Mouse (Mus musculus): ENCODE data around the gene Prrc2b. TPM values are rescaled to one million over a fixed set of nuclear protein-coding genes. Genes with fewer than 3 reads are reported as not detected.

The Prrc2b gene
- polyA plus RNA-seq, 1 experiment: 1.2 TPM

- Histone ChIP-seq H3K9me3 (ENCODE audit: control insufficient read depth, low read length) (no peaks in the 10 kb centered on the region), H3K36me3 (ENCODE audit: control insufficient read depth) (peaks cover 97% of the 10 kb centered on the region), H3K27me3 (ENCODE audit: control insufficient read depth) (no peaks in the 10 kb centered on the region), H3K4me1 (ENCODE audit: control insufficient read depth) (no peaks in the 10 kb centered on the region), H3K4me3 (replicated peaks) (no peak overlapping the region)
- no peak for TF ChIP-seq GATA1 (IDR thresholded peaks at IDR 0.05; ENCODE audit: low read length)
- no peak for TF ChIP-seq TAL1 (IDR thresholded peaks at IDR 0.05; ENCODE audit: low read length)
These were observed 50.6 kb downstream of the Prrc2b start for GRCm38 (mm10) chr2:32201527-32201926.

- no peak for TF ChIP-seq GATA1 (IDR thresholded peaks at IDR 0.05; ENCODE audit: low read length)
- no peak for TF ChIP-seq TAL1 (IDR thresholded peaks at IDR 0.05; ENCODE audit: low read length)
- Histone ChIP-seq H3K9me3 (ENCODE audit: control insufficient read depth, low read length) (no peaks in the 10 kb centered on the region), H3K36me3 (ENCODE audit: control insufficient read depth) (peaks cover 99% of the 10 kb centered on the region), H3K4me1 (ENCODE audit: control insufficient read depth) (no peaks in the 10 kb centered on the region; the same call in 1 of the 2 replicates), H3K4me3 (replicated peaks) (no peak overlapping the region), H3K27me3 (ENCODE audit: control insufficient read depth) (no peaks in the 10 kb centered on the region)
These were observed 53.0 kb downstream of the Prrc2b start for GRCm38 (mm10) chr2:32203853-32204252.

GRCm38 (mm10) chr2:32207682-32208081 lies 56.8 kb downstream of the Prrc2b start:
- Histone ChIP-seq H3K9me3 (ENCODE audit: control insufficient read depth, low read length) (no peaks in the 10 kb centered on the region), H3K36me3 (ENCODE audit: control insufficient read depth) (peaks cover 98% of the 10 kb centered on the region), H3K27me3 (ENCODE audit: control insufficient read depth) (no peaks in the 10 kb centered on the region), H3K4me1 (ENCODE audit: control insufficient read depth) (no peaks in the 10 kb centered on the region; the same call in 1 of the 2 replicates), H3K4me3 (replicated peaks) (no peak overlapping the region)
- TF ChIP-seq GATA1 (IDR thresholded peaks at IDR 0.05; ENCODE audit: low read length): no peak
- no peak for TF ChIP-seq TAL1 (IDR thresholded peaks at IDR 0.05; ENCODE audit: low read length)

- Histone ChIP-seq H3K36me3 (ENCODE audit: control insufficient read depth) (peaks cover 99% of the 10 kb centered on the region), H3K4me1 (ENCODE audit: control insufficient read depth) (no peaks in the 10 kb centered on the region; the same call in 1 of the 2 replicates), H3K27me3 (ENCODE audit: control insufficient read depth) (no peaks in the 10 kb centered on the region), H3K4me3 (replicated peaks) (no peak overlapping the region), H3K9me3 (ENCODE audit: control insufficient read depth, low read length) (no peaks in the 10 kb centered on the region)
- TF ChIP-seq TAL1 (IDR thresholded peaks at IDR 0.05; ENCODE audit: low read length): no peak
- TF ChIP-seq GATA1 (IDR thresholded peaks at IDR 0.05; ENCODE audit: low read length): no peak
These were observed 60.8 kb downstream of the Prrc2b start for GRCm38 (mm10) chr2:32211689-32212088.

- Histone ChIP-seq H3K9me3 (ENCODE audit: control insufficient read depth, low read length) (no peaks in the 10 kb centered on the region), H3K27me3 (ENCODE audit: control insufficient read depth) (no peaks in the 10 kb centered on the region), H3K4me3 (replicated peaks) (no peak overlapping the region), H3K36me3 (ENCODE audit: control insufficient read depth) (peaks cover 99% of the 10 kb centered on the region), H3K4me1 (ENCODE audit: control insufficient read depth) (no peaks in the 10 kb centered on the region)
- no peak for TF ChIP-seq GATA1 (IDR thresholded peaks at IDR 0.05; ENCODE audit: low read length)
- TF ChIP-seq TAL1 (IDR thresholded peaks at IDR 0.05; ENCODE audit: low read length): no peak
These were observed 62.1 kb downstream of the Prrc2b start for GRCm38 (mm10) chr2:32213000-32213399.

- no peaks in the 10 kb centered on the region for H3K9me3 ChIP-seq (ENCODE audit: control insufficient read depth, low read length)
- no peaks in the 10 kb centered on the region for H3K27me3 ChIP-seq (ENCODE audit: control insufficient read depth)
- peaks cover 99% of the 10 kb centered on the region for H3K36me3 ChIP-seq (ENCODE audit: control insufficient read depth)
- no peaks in the 10 kb centered on the region for H3K4me1 ChIP-seq (ENCODE audit: control insufficient read depth)
- no peak for TF ChIP-seq GATA1 (IDR thresholded peaks at IDR 0.05; ENCODE audit: low read length)
- TF ChIP-seq TAL1 (IDR thresholded peaks at IDR 0.05; ENCODE audit: low read length): no peak
- no peak overlapping the region for H3K4me3 ChIP-seq (replicated peaks)
These were observed 64.7 kb downstream of the Prrc2b start for GRCm38 (mm10) chr2:32215576-32215975.

- no peaks in the 10 kb centered on the region for H3K9me3 ChIP-seq (ENCODE audit: control insufficient read depth, low read length)
- no peaks in the 10 kb centered on the region for H3K4me1 ChIP-seq (ENCODE audit: control insufficient read depth)
- no peak for TF ChIP-seq TAL1 (IDR thresholded peaks at IDR 0.05; ENCODE audit: low read length)
- TF ChIP-seq GATA1 (IDR thresholded peaks at IDR 0.05; ENCODE audit: low read length): no peak
- H3K27me3 ChIP-seq (ENCODE audit: control insufficient read depth): no peaks in the 10 kb centered on the region
- H3K4me3 ChIP-seq (replicated peaks): no peak overlapping the region
- peaks cover 100% of the 10 kb centered on the region for H3K36me3 ChIP-seq (ENCODE audit: control insufficient read depth)
These were observed 65.6 kb downstream of the Prrc2b start for GRCm38 (mm10) chr2:32216506-32216905.

GRCm38 (mm10) chr2:32217656-32218055 lies 66.8 kb downstream of the Prrc2b start:
- Histone ChIP-seq H3K4me3 (replicated peaks) (no peak overlapping the region), H3K36me3 (ENCODE audit: control insufficient read depth) (peaks cover 100% of the 10 kb centered on the region), H3K27me3 (ENCODE audit: control insufficient read depth) (no peaks in the 10 kb centered on the region), H3K4me1 (ENCODE audit: control insufficient read depth) (no peaks in the 10 kb centered on the region), H3K9me3 (ENCODE audit: control insufficient read depth, low read length) (no peaks in the 10 kb centered on the region)
- TF ChIP-seq GATA1 (IDR thresholded peaks at IDR 0.05; ENCODE audit: low read length): no peak

- TF ChIP-seq GATA1 (IDR thresholded peaks at IDR 0.05; ENCODE audit: low read length) (no peak), TAL1 (IDR thresholded peaks at IDR 0.05; ENCODE audit: low read length) (no peak)
- no peaks in the 10 kb centered on the region for H3K4me1 ChIP-seq (ENCODE audit: control insufficient read depth)
- H3K9me3 ChIP-seq (ENCODE audit: control insufficient read depth, low read length): no peaks in the 10 kb centered on the region
- H3K36me3 ChIP-seq (ENCODE audit: control insufficient read depth): peaks cover 100% of the 10 kb centered on the region
- H3K4me3 ChIP-seq (replicated peaks): no peak overlapping the region
- no peaks in the 10 kb centered on the region for H3K27me3 ChIP-seq (ENCODE audit: control insufficient read depth)
These were observed 67.2 kb downstream of the Prrc2b start for GRCm38 (mm10) chr2:32218113-32218512.
